Mouse (Mus musculus): ENCODE data around the gene Ifna2.
A peak's percentile ranks its signal among the peaks of the same experiment; 100 is the strongest.

Ifna2 gene

GRCm38 (mm10) chr4:88653644-88654043, 30.1 kb downstream of the Ifna2 start:
- DNase-seq (ENCODE audit: low spot score in 2 of 2), result no peak

- DNase-seq (ENCODE audit: low spot score in 2 of 2), result no peak
Measured at GRCm38 (mm10) chr4:88644359-88644758, 39.4 kb downstream of the Ifna2 start, which contains the start of gene Ifna13. Ifna13 (minus strand) TSS chr4:88644459.

GRCm38 (mm10) chr4:88642526-88642925, 41.2 kb downstream of the Ifna2 start:
- DNase-seq (ENCODE audit: low spot score in 2 of 2), result no peak

- peak; percentile 71 to 82 for DNase-seq (ENCODE audit: low spot score in 2 of 2)
Measured at GRCm38 (mm10) chr4:88641077-88641831, 42.5 kb downstream of the Ifna2 start.

GRCm38 (mm10) chr4:88640704-88641076, 43.0 kb downstream of the Ifna2 start:
- no peak for DNase-seq (ENCODE audit: low spot score in 2 of 2)

- DNase-seq (ENCODE audit: low spot score in 2 of 2), result no peak
Measured at GRCm38 (mm10) chr4:88634311-88634710, 49.4 kb downstream of the Ifna2 start, which contains the start of gene C87499. C87499 (minus strand) TSS chr4:88634411.

Measured in frontal cortex, postnatal 25 days (tissue).